Mouse (Mus musculus) liver, adult (tissue): ENCODE results near the gene Cryl1.

ENCODE experiments used
- GATA4 ChIP-seq: IDR thresholded peaks from 2 replicates; pipeline ENCODE4 v1.6.1; 2014; ENCODE audit warnings: mild to moderate bottlenecking, low read length; ENCODE audit not compliant: insufficient replicate concordance

Cryl1 gene

GRCm38 (mm10) chr14:57344781-57345492 is 53.4 kb downstream of the Cryl1 start:
- no peak for TF ChIP-seq GATA4

GRCm38 (mm10) chr14:57343057-57343750 is 55.1 kb downstream of the Cryl1 start:
- TF ChIP-seq GATA4: no peak

GRCm38 (mm10) chr14:57342316-57343055 is 55.8 kb downstream of the Cryl1 start:
- TF ChIP-seq GATA4: no peak

DNA sequence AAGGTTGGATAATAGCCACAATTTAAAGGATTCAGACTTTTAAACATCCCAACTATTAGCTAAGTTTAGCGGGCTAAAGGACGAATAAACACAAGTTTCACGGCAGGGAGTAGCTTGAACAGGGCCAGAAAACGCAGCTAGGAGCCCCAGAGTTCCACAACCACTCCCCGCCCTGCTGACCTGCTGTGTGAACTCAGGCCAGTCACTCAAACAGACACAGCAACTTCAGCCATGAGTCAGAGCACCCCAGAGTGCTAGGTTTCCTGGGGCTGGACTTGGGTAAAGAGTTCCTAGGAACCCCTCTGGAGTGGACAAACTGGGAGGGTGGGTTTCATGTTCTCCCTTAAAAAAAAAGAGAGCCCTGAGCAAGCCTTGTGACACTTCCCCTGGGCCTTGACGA is 59.7 kb downstream of the Cryl1 start:
- no peak for TF ChIP-seq GATA4

DNA sequence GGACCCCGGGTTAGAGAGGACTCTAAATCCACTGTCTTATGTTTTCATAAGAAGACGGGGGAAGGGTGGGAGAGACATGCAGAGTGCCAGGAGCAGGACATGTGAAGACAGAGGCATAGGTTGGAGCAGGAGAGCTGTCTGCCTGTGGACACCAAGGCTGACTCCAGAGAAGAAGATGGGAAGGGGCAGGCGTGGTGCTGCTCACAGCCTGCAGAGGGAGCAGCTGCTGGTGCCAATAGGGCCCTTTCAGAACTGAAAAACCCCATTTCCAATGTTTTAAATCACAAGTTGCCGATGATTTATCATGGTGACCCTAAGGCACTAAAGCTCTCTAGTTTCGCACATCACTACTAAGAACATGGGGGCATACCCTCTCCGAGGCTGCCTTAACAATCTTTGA is 63.5 kb downstream of the Cryl1 start:
- no peak for TF ChIP-seq GATA4

DNA sequence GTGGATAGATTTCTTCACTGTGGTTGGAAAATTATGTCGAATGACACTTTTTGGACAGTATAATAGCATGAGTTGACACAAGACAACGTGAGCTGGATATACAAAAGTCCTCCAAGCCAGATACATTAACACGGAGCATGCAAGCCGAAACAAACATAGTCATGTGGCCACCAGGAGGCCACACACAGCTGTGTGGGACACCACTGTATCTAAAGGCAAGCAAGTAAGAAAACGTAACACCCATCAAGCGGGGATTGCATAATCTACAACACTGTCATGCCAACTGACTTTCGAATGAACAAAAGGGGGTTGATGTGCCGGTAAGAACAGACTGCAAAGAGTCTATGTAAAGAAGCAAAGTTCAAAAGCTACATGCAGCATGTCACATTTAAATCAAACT is 65.8 kb downstream of the Cryl1 start:
- no peak for TF ChIP-seq GATA4

DNA sequence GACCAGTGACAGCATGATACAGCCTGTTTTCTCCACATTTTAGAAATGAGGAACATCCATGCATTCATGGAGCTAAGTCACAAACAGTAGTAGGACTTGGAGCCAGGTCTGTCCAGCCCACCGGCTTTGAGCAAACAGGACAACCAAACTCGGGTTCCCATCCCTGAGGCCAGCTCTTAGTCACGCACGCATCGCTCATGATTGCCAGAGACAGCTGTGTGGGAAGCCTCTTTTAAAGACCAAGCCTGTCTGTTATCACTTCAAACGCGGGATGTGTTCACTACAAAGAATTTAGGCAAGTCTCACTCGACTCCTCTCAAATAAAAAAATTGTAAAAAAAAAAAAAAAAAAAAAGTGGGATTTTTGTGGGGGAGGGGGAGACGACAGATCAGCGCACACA is 67.2 kb downstream of the Cryl1 start:
- no peak for TF ChIP-seq GATA4

DNA sequence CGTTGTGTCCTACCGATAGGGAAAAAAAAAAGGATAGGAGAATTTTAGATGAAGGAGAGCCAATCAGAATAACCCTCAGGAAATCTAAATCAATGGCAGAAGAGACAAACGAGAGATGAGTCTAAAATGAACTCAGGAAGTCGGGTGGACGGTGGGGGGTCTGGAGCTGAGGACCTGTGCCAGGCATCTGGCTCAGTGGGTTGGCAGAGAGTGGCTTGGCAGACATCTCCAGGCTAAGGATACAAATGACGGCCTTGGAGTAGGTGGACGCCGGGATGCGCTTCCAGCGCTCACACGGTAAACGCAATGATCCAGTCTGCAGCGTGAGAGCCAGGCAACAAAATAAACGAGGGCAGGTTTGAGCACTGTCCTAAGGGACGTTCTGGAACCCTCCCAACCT is 68.7 kb downstream of the Cryl1 start:
- TF ChIP-seq GATA4: no peak

DNA sequence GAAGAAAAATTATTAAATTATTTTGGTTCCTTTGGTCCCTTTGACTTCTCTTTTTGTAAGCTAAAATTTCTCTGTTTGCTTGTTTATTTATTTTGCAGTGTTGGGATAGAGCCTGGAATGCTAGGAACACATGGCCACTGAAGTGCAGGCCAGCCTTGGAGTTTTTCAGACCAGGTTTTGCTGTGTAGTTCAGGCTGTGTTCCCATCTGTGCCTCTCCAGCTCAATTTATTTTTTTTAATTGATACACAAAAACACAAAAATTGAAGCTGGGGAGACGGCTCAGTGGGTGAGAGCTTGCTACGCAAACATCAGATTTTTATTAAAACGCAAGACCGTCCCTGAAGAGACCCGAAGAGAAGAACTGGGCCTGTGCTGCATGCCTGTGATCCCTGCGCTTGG is 71.6 kb downstream of the Cryl1 start:
- no peak for TF ChIP-seq GATA4

- no peak for TF ChIP-seq GATA4
Measured at GRCm38 (mm10) chr14:57318812-57319211, 79.5 kb downstream of the Cryl1 start.

DNA sequence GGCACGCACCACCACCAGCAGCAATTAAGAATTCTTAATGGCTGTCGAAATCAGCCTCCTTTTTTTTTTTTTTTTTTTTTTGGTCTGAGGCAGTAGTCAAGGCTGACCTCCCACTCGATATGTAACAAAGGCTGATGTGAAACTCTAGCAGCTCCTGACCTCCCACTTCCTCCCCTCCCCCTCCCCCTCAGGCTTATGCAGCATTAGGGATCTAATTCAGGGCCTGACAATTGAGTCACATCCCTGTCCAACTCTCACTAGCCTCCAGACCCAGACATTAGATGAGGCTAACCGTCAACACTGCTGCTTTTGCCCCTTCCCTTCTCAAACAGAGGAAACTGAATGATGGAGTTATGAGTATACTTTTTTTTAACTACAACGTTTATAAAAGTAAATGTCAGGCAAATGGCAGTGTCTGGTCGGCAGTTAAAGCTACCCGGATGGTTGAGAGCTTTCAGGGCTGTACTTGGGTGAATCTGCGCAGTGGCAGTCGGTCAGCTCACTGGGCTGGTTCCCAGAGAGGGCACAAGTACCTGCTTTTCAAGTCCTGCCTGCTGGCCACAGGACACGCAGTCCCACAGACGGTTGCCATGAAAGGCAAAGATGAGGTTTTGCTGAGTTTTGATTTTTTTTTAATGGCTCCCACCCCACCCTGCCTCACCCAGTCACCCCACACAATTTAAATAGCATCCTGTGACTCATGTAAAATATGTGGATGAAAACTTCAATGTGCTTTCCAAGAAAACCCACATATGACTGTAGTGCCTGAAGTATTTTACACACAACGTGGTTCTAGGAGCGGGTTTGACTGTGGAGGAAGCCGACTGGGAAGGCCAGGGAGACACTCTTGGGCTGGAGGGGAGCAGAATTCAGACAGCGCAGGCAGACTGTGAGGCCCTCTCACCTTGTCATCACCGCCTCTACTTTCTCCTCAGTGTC is 81.4 kb downstream of the Cryl1 start:
- TF ChIP-seq GATA4: no peak

- no peak for TF ChIP-seq GATA4
Measured at GRCm38 (mm10) chr14:57315976-57316375, 82.4 kb downstream of the Cryl1 start.

GRCm38 (mm10) chr14:57315551-57315950 is 82.8 kb downstream of the Cryl1 start:
- TF ChIP-seq GATA4: no peak

DNA sequence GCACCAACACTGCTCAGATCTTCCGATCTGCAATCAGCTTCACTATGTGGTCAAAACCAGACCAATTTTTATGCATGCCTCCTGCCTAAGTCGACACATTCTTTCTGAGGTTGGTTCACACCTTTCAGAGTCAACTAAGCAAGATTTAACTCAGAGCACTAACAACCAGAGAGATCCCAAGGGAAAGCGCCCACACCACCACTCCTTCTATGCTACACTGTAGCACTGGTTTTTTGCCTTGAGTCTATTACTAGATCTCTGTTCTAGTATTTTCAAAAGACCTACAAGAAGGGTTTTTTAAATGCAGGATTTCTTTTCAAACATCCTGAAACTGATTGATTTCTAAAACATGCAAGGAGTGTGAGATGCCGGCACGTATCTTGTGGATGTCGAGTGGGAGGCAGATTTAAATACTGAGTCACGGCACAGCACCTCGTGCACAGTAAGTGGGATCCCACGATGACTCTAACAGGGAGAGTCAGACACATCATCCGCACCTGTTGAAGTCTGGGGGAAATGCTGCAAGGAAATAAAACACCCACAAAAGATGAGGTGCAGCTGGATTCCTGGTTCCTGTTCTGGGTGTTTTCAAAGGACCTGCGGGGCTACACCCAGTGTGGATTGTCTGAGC is 96.6 kb downstream of the Cryl1 start:
- TF ChIP-seq GATA4: no peak
